Mouse (Mus musculus) gastrocnemius, postnatal 14 days (tissue): ENCODE results near the gene Pias3. TPM values are rescaled to one million over a fixed set of nuclear protein-coding genes. Genes with fewer than 3 reads are reported as not detected.
"Not testable (repeated sequence)": the region's sequence is repeated elsewhere in the genome, so short reads cannot be mapped to it uniquely, and the experiment has no call there.

Experiments
- DNase-seq: peaks from one replicate; pipeline ENCODE4 v3.0.0; 2021; ENCODE audit warnings: mixed read lengths
- intact Hi-C: fragments of 180-260 bp; cut with DNase I; formaldehyde crosslinking; loops from one replicate; pipeline ENCODE4 v1.15.1; 2025; ENCODE audit warnings: low total_unique reads
- long read RNA-seq, 2 experiments: library from polyadenylated mRNA; stranded (forward); transcript quantifications; one replicate each; pipeline ENCODE4 v2.0.0; 2021
- total RNA-seq, 2 experiments: library from RNA; stranded (reverse); gene quantifications; 2 replicates each; pipeline ENCODE4 v1.2.3; 2021

Pias3 gene
- 10 to 100 TPM; 10.4 to 12.1 TPM for total RNA-seq
- long read RNA-seq, experiment 1, partial matches to known transcripts: 6 of 17 reads
- long read RNA-seq, experiment 1, other reads (novel, unspliced or antisense): 5 of 17 reads
- long read RNA-seq, experiment 2, transcript Pias3-202 (14 exons, 2,858 nt): major isoform, 5 of 16 reads
- long read RNA-seq, experiment 2, transcript Pias3-201 (14 exons, 2,931 nt): major isoform, 5 of 16 reads
- long read RNA-seq, experiment 2, partial matches to known transcripts: 3 of 16 reads
- long read RNA-seq, experiment 2, other reads (novel, unspliced or antisense): 3 of 16 reads

- intact Hi-C loops: no loop called here
Measured at GRCm38 (mm10) chr3:96696198-96696765, at the start of gene Pias3. Gene Pias3 (plus strand): TSS chr3:96696384.

GRCm38 (mm10) chr3:96647365-96647764, 48.8 kb upstream of the Pias3 start:
- intact Hi-C loops: no loop called here
- no peak for DNase-seq

More at GRCm38 (mm10) chr3:96696198-96696765, at the start of gene Pias3:
- peak; percentile 93 for DNase-seq

GRCm38 (mm10) chr3:96660901-96661300, 35.3 kb upstream of the Pias3 start:
- intact Hi-C loops: no loop called here
- no peak for DNase-seq

- intact Hi-C loops: no loop called here
- no peak for DNase-seq
Measured at GRCm38 (mm10) chr3:96662731-96663316, 33.4 kb upstream of the Pias3 start.

- intact Hi-C loops: no loop called here
- peak; percentile 82 for DNase-seq
Measured at GRCm38 (mm10) chr3:96663432-96664239, 32.5 kb upstream of the Pias3 start.

- intact Hi-C loops, DNase-seq: not testable (repeated sequence)
Measured at GRCm38 (mm10) chr3:96665732-96666363, 30.3 kb upstream of the Pias3 start.

- intact Hi-C loops: no loop called here
- no peak for DNase-seq
Measured at GRCm38 (mm10) chr3:96666916-96667315, 29.3 kb upstream of the Pias3 start.

GRCm38 (mm10) chr3:96667316-96667715, 28.9 kb upstream of the Pias3 start:
- intact Hi-C loops: no loop called here
- no peak for DNase-seq

- intact Hi-C loops: no loop called here
- DNase-seq: no peak
Measured at GRCm38 (mm10) chr3:96668424-96669067, 27.6 kb upstream of the Pias3 start.

GRCm38 (mm10) chr3:96669727-96670468, 26.3 kb upstream of the Pias3 start, which contains the start of gene Ankrd35:
Gene Ankrd35 (plus strand): TSS chr3:96670131.
- intact Hi-C loops: no loop called here
- DNase-seq: peak; percentile 86

- intact Hi-C loops: no loop called here
- no peak for DNase-seq
Measured at GRCm38 (mm10) chr3:96671519-96671918, 24.7 kb upstream of the Pias3 start.

- intact Hi-C loops: no loop called here
- no peak for DNase-seq
Measured at GRCm38 (mm10) chr3:96673514-96673913, 22.7 kb upstream of the Pias3 start.

GRCm38 (mm10) chr3:96674442-96674841, 21.7 kb upstream of the Pias3 start:
- DNase-seq: no peak
- intact Hi-C loops: no loop called here

- no peak for DNase-seq
- intact Hi-C loops: no loop called here
Measured at GRCm38 (mm10) chr3:96675171-96675570, 21.0 kb upstream of the Pias3 start.

- intact Hi-C loops: no loop called here
- DNase-seq: no peak
Measured at GRCm38 (mm10) chr3:96675690-96676089, 20.5 kb upstream of the Pias3 start.

- no peak for DNase-seq
- intact Hi-C loops: no loop called here
Measured at GRCm38 (mm10) chr3:96678456-96678855, 17.7 kb upstream of the Pias3 start.

- DNase-seq: no peak
- intact Hi-C loops: no loop called here
Measured at GRCm38 (mm10) chr3:96679159-96679674, 17.0 kb upstream of the Pias3 start.

- intact Hi-C loops: no loop called here
- DNase-seq: no peak
Measured at GRCm38 (mm10) chr3:96680269-96680956, 15.8 kb upstream of the Pias3 start.
